Mouse (Mus musculus): ENCODE results near the gene Gm20431. TPM values are rescaled to one million over a fixed set of nuclear protein-coding genes. Genes with fewer than 3 reads are reported as not detected.

Gm20431 gene
- polyA plus RNA-seq, 1 experiment from 2014 or later = 9.2 TPM

DNA sequence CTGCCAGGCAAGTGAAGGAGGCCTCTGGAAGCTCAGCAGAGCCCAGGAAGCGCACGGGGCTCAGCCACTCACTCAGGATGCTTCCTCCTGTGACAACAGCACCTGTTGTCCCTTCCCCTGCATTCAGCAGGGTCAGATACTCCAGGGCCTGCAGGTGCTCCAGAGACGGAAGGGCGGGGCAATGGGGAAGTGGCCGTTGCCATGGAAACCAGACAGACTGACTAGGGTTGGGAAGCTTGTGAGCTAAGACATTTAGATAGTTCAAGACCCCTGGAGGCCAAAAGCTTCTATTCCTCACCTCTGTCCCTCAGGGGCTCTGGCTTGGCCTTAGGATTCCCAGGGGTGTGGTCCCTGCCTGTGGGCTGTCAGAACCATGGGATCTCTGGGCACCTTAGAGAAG lies 82.8 kb downstream of the Gm20431 start:
- peaks cover 20% of the 10 kb centered on the region for H3K4me1 ChIP-seq (ENCODE audit: control insufficient read depth, insufficient read depth, low read length)
- no peak overlapping the region for H3K4me2 ChIP-seq (ENCODE audit: low read depth, low read length)
- 30% methylated on average over 5 of the region's 5 CpGs for WGBS
- H3K27ac ChIP-seq (ENCODE audit: low read length) = no peak overlapping the region
- no peak overlapping the region for H3K9ac ChIP-seq (ENCODE audit: low read length)
- no peak for ATAC-seq (ENCODE audit: insufficient read depth, low FRiP score)
- no peaks in the 10 kb centered on the region for H3K9me3 ChIP-seq (replicated peaks; ENCODE audit: control insufficient read depth, low read length)
- no peaks in the 10 kb centered on the region for H3K27me3 ChIP-seq (ENCODE audit: control insufficient read depth, insufficient read depth, low read length)
- no peak overlapping the region for H3K4me3 ChIP-seq (replicated peaks; ENCODE audit: low read length)
- H3K36me3 ChIP-seq (ENCODE audit: control insufficient read depth, insufficient read depth, low read length) = no peaks in the 10 kb centered on the region

DNA sequence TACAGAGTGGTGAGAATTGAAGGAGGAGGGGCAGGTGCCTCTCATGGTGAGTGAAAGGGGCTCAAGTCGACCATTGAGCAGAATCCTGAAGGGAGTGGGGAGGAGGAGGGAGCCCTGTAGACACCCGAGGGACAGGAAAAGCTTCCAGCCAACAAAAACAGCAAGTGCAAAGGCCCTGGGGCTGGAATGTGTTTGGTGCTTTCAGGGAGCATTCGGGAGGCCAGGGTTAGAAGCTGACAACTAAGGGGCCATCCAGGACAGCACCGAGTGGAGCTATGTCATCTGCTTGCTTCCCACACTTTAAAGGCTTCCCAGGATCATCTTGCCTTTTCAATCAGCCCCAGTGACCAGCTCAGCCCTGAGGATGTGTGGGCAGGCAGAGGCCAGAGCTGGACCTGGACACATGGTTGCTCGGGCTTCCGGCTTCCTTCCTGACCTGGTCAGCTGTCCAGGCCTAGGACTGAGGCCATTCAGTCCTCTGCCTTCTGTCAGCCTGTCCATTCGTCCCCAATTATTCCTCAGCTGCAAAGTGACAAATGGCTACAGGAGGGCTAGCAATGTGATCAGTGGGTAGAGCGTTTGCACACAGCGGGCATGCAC lies 84.0 kb downstream of the Gm20431 start:
- 61% methylated on average over 9 of the region's 9 CpGs for WGBS
- Histone ChIP-seq H3K9me3 (replicated peaks; ENCODE audit: control insufficient read depth, low read length) (no peaks in the 10 kb centered on the region), H3K36me3 (ENCODE audit: control insufficient read depth, insufficient read depth, low read length) (no peaks in the 10 kb centered on the region), H3K4me3 (replicated peaks; ENCODE audit: low read length) (no peak overlapping the region), H3K27ac (ENCODE audit: low read length) (no peak overlapping the region), H3K27me3 (ENCODE audit: control insufficient read depth, insufficient read depth, low read length) (no peaks in the 10 kb centered on the region), H3K4me1 (ENCODE audit: control insufficient read depth, insufficient read depth, low read length) (peaks cover 8% of the 10 kb centered on the region; the same call in 1 of the 2 replicates), H3K4me2 (ENCODE audit: low read depth, low read length) (no peak overlapping the region), H3K9ac (ENCODE audit: low read length) (no peak overlapping the region)
- no peak for ATAC-seq (ENCODE audit: insufficient read depth, low FRiP score)

DNA sequence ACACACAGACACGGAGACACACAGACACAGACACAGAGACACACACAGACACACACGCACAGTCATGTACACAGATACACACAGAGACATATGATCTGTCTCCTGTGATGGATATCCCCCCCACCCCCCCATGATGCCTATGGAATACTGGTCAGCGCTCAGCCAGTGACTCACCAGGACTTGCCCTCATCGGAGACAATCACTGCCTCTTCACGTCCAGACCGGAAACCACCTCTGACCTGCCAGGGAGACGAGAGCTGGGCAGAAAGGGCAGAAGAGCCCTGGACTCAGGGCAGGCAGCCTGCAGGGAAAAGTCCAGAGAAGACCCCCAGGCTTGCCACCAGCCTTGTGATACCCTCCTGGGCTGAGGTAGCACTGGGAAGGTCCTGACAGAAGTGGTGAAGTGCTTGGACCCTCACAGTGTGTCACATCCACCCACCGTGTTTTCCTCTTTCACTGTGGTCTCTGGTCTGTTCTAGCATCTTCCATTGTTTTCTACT lies 85.1 kb downstream of the Gm20431 start:
- no peak overlapping the region for H3K4me3 ChIP-seq (replicated peaks; ENCODE audit: low read length)
- no peaks in the 10 kb centered on the region for H3K9me3 ChIP-seq (replicated peaks; ENCODE audit: control insufficient read depth, low read length)
- 71% methylated on average over 8 of the region's 8 CpGs for WGBS
- no peak overlapping the region for H3K9ac ChIP-seq (ENCODE audit: low read length)
- no peak overlapping the region for H3K27ac ChIP-seq (ENCODE audit: low read length)
- no peak overlapping the region for H3K4me2 ChIP-seq (ENCODE audit: low read depth, low read length)
- 0 out of 2 replicates have a peak, but pooled peaks cover 3% of the 10 kb centered on the region for H3K4me1 ChIP-seq (ENCODE audit: control insufficient read depth, insufficient read depth, low read length)
- ATAC-seq (ENCODE audit: insufficient read depth, low FRiP score) = no peak
- H3K36me3 ChIP-seq (ENCODE audit: control insufficient read depth, insufficient read depth, low read length) = no peaks in the 10 kb centered on the region
- H3K27me3 ChIP-seq (ENCODE audit: control insufficient read depth, insufficient read depth, low read length) = no peaks in the 10 kb centered on the region

GRCm38 (mm10) chr2:167575581-167575980 lies 85.7 kb downstream of the Gm20431 start:
- ATAC-seq (ENCODE audit: insufficient read depth, low FRiP score) = no peak
- no peak overlapping the region for H3K4me2 ChIP-seq (ENCODE audit: low read depth, low read length)
- no peak overlapping the region for H3K9ac ChIP-seq (ENCODE audit: low read length)
- H3K4me3 ChIP-seq (replicated peaks; ENCODE audit: low read length) = no peak overlapping the region
- H3K9me3 ChIP-seq (replicated peaks; ENCODE audit: control insufficient read depth, low read length) = no peaks in the 10 kb centered on the region
- H3K27me3 ChIP-seq (ENCODE audit: control insufficient read depth, insufficient read depth, low read length) = no peaks in the 10 kb centered on the region
- H3K4me1 ChIP-seq (ENCODE audit: control insufficient read depth, insufficient read depth, low read length) = peaks cover 6% of the 10 kb centered on the region
- H3K27ac ChIP-seq (ENCODE audit: low read length) = no peak overlapping the region
- no peaks in the 10 kb centered on the region for H3K36me3 ChIP-seq (ENCODE audit: control insufficient read depth, insufficient read depth, low read length)
- WGBS = 86% methylated on average over 7 of the region's 7 CpGs

DNA sequence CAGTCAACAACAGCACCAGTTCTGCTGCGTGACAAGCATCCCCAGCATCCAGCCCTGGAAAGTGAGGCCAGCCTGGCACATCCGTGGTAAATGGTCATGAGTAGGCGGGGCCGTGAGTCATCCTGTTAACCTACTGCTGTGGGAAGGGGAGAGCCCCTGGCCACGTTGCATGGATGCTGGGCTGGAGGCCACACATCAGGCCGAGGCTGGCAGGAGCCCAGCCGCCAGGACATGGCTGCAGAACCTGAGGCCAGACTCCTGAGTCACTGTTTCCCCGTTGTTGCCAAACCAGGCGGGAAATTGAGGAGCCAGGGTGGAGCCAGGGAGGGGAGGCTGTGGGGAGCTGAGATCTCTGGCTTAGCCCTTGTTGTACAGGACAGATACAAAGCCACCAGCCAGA lies 86.5 kb downstream of the Gm20431 start:
- H3K4me3 ChIP-seq (replicated peaks; ENCODE audit: low read length) = no peak overlapping the region
- peaks cover 13% of the 10 kb centered on the region for H3K4me1 ChIP-seq (ENCODE audit: control insufficient read depth, insufficient read depth, low read length)
- ATAC-seq (ENCODE audit: insufficient read depth, low FRiP score) = no peak
- no peaks in the 10 kb centered on the region for H3K27me3 ChIP-seq (ENCODE audit: control insufficient read depth, insufficient read depth, low read length)
- H3K36me3 ChIP-seq (ENCODE audit: control insufficient read depth, insufficient read depth, low read length) = no peaks in the 10 kb centered on the region
- WGBS = 54% methylated on average over 9 of the region's 9 CpGs
- H3K9me3 ChIP-seq (replicated peaks; ENCODE audit: control insufficient read depth, low read length) = no peaks in the 10 kb centered on the region
- H3K4me2 ChIP-seq (ENCODE audit: low read depth, low read length) = no peak overlapping the region
- no peak overlapping the region for H3K9ac ChIP-seq (ENCODE audit: low read length)
- no peak overlapping the region for H3K27ac ChIP-seq (ENCODE audit: low read length)

GRCm38 (mm10) chr2:167571442-167572220 lies 89.7 kb downstream of the Gm20431 start:
- Histone ChIP-seq H3K4me2 (ENCODE audit: low read depth, low read length) (no peak overlapping the region), H3K27me3 (ENCODE audit: control insufficient read depth, insufficient read depth, low read length) (no peaks in the 10 kb centered on the region), H3K36me3 (ENCODE audit: control insufficient read depth, insufficient read depth, low read length) (no peaks in the 10 kb centered on the region), H3K9ac (ENCODE audit: low read length) (no peak overlapping the region), H3K4me3 (replicated peaks; ENCODE audit: low read length) (no peak overlapping the region), H3K27ac (ENCODE audit: low read length) (no peak overlapping the region), H3K4me1 (ENCODE audit: control insufficient read depth, insufficient read depth, low read length) (peaks cover 10% of the 10 kb centered on the region), H3K9me3 (replicated peaks; ENCODE audit: control insufficient read depth, low read length) (no peaks in the 10 kb centered on the region)
- no peak for ATAC-seq (ENCODE audit: insufficient read depth, low FRiP score)
- WGBS = 84% methylated on average over 18 of the region's 18 CpGs

DNA sequence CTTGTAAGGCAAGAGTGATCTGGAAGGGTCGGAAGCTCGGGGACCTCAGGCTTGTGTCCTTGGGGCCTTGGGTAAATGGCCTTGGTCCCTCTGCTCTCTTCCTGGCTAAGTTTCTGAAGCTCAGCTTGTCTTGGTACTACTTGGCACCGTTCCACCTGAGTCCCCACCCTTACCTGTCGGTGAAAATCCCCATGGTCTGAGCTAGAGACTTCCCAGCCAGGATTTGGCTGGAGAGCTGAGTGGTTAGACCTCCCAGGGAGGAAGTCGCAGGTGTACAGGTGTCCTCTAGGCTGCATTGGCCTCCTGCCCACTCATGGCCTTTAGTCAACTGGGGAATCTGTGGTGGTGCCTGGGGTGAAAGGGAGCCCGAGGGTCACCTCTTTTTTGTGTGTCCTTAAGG lies 90.5 kb downstream of the Gm20431 start:
- Histone ChIP-seq H3K36me3 (ENCODE audit: control insufficient read depth, insufficient read depth, low read length) (no peaks in the 10 kb centered on the region), H3K27me3 (ENCODE audit: control insufficient read depth, insufficient read depth, low read length) (no peaks in the 10 kb centered on the region), H3K27ac (ENCODE audit: low read length) (peak overlapping the region; percentile 82; the same call in 1 of the 2 replicates), H3K9ac (ENCODE audit: low read length) (peak overlapping the region; percentile 36; the same call in 1 of the 2 replicates), H3K4me2 (ENCODE audit: low read depth, low read length) (no peak overlapping the region), H3K4me3 (replicated peaks; ENCODE audit: low read length) (no peak overlapping the region), H3K9me3 (replicated peaks; ENCODE audit: control insufficient read depth, low read length) (no peaks in the 10 kb centered on the region), H3K4me1 (ENCODE audit: control insufficient read depth, insufficient read depth, low read length) (peaks cover 12% of the 10 kb centered on the region)
- ATAC-seq (ENCODE audit: insufficient read depth, low FRiP score) = no peak
- 84% methylated on average over 6 of the region's 6 CpGs for WGBS

DNA sequence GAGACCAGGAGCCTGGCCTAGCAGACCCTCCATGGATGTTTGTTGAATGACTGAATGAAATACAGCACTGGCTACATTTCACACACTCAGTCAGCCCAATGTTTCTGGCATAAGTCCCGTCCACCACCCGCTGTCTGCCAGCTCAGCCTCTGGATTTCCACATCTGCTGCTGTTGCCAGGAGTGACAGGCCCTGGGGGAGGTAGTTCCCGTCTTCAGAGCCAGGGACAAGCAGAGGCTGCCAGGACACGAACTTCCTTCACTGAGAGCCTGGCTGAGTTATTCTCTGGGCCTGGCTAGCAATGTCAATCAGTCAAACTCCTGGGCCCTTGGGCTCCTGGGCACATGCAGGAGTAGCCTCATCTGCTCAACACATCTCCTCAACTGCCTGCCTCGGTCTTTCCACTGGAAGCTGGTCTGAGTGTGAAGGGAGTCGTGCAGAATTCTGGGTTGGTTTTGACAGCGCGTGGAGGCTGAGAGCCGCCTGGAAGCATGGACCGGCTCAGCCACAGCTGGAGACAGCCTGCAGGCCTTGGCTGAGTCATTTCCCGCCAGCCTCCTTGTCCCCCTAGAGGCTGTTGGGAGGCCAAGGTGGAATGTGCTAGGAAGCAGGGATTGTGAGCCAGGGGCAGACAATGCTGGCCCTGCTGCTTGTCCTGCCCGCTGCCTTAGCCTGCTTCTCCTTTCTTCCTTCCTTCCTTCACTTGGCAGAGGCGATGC lies 91.2 kb downstream of the Gm20431 start:
- Histone ChIP-seq H3K27ac (ENCODE audit: low read length) (peak overlapping the region; percentile 82), H3K9ac (ENCODE audit: low read length) (peak overlapping the region; percentile 36), H3K36me3 (ENCODE audit: control insufficient read depth, insufficient read depth, low read length) (no peaks in the 10 kb centered on the region), H3K4me3 (replicated peaks; ENCODE audit: low read length) (no peak overlapping the region), H3K27me3 (ENCODE audit: control insufficient read depth, insufficient read depth, low read length) (no peaks in the 10 kb centered on the region), H3K4me1 (ENCODE audit: control insufficient read depth, insufficient read depth, low read length) (peaks cover 18% of the 10 kb centered on the region), H3K9me3 (replicated peaks; ENCODE audit: control insufficient read depth, low read length) (no peaks in the 10 kb centered on the region), H3K4me2 (ENCODE audit: low read depth, low read length) (no peak overlapping the region)
- ATAC-seq (ENCODE audit: insufficient read depth, low FRiP score) = peak; percentile 23
- WGBS = 50% methylated on average over 13 of the region's 13 CpGs

- Histone ChIP-seq H3K27ac (ENCODE audit: low read length) (no peak overlapping the region), H3K9me3 (replicated peaks; ENCODE audit: control insufficient read depth, low read length) (no peaks in the 10 kb centered on the region)
These were observed 93.2 kb downstream of the Gm20431 start for GRCm38 (mm10) chr2:167568112-167568511.

More at GRCm38 (mm10) chr2:167568112-167568511, 93.2 kb downstream of the Gm20431 start:
- H3K36me3 ChIP-seq (ENCODE audit: control insufficient read depth, insufficient read depth, low read length) = no peaks in the 10 kb centered on the region
- ATAC-seq (ENCODE audit: insufficient read depth, low FRiP score) = no peak
- 82% methylated on average over 9 of the region's 9 CpGs for WGBS
- H3K9ac ChIP-seq (ENCODE audit: low read length) = no peak overlapping the region
- H3K4me1 ChIP-seq (ENCODE audit: control insufficient read depth, insufficient read depth, low read length) = peaks cover 34% of the 10 kb centered on the region
- H3K4me2 ChIP-seq (ENCODE audit: low read depth, low read length) = no peak overlapping the region
- no peak overlapping the region for H3K4me3 ChIP-seq (replicated peaks; ENCODE audit: low read length)
- no peaks in the 10 kb centered on the region for H3K27me3 ChIP-seq (ENCODE audit: control insufficient read depth, insufficient read depth, low read length)

Data from stomach, embryonic 16.5 days (tissue).